23 mouse cellular contexts compared by ENCODE assay signal in genomic region chr10:13377895-13378294, GRCm38 (mm10).
DNase-seq lines count a peak whose midpoint lies in the region; ATAC-seq and TF ChIP-seq lines count a peak whose summit lies in the region.
"Had no signal": no experiment of that assay in that cellular context is flagged by ENCODE, and none has a peak within 500 bp of the region (broad histone marks: within the 10 kb centered on the region; RNA-seq: fewer than 3 reads in every experiment).

No protein-coding gene starts in this region.

- H3K36me3 ChIP-seq in intestine, embryonic 14.5 days (ENCODE audit: control insufficient read depth, insufficient read depth, low read length): no peaks in the 10 kb centered on the region
- H3K36me3 ChIP-seq in intestine, embryonic 15.5 days: no peaks in the 10 kb centered on the region
- H3K36me3 ChIP-seq in stomach, embryonic 14.5 days (ENCODE audit: control insufficient read depth, insufficient read depth, low read length): no peaks in the 10 kb centered on the region
- no peaks in the 10 kb centered on the region for H3K36me3 ChIP-seq in stomach, postnatal 0 days (ENCODE audit: control insufficient read depth, insufficient read depth, low read length)
- H3K36me3 ChIP-seq: embryonic facial prominence, embryonic 12.5 days; forebrain, embryonic 12.5 days; heart, embryonic 12.5 days; liver, embryonic 13.5 days; lung, embryonic 15.5 days had no signal

- H3K27me3 ChIP-seq in intestine, embryonic 14.5 days (replicated peaks; ENCODE audit: control insufficient read depth, insufficient read depth, low read length): no peaks in the 10 kb centered on the region
- H3K27me3 ChIP-seq in intestine, embryonic 15.5 days (replicated peaks): no peaks in the 10 kb centered on the region
- no peaks in the 10 kb centered on the region for H3K27me3 ChIP-seq in stomach, embryonic 14.5 days (ENCODE audit: control insufficient read depth, insufficient read depth, low read length)
- no peaks in the 10 kb centered on the region for H3K27me3 ChIP-seq in stomach, postnatal 0 days (ENCODE audit: control insufficient read depth, insufficient read depth, low read length)
- H3K27me3 ChIP-seq: embryonic facial prominence, embryonic 12.5 days; forebrain, embryonic 12.5 days; heart, embryonic 12.5 days; liver, embryonic 13.5 days; lung, embryonic 15.5 days had no signal

- H3K4me1 ChIP-seq in intestine, embryonic 14.5 days (replicated peaks; ENCODE audit: control insufficient read depth, insufficient read depth, low read length): peaks cover 21% of the 10 kb centered on the region
- peaks cover 11% of the 10 kb centered on the region for H3K4me1 ChIP-seq in intestine, embryonic 15.5 days (replicated peaks)
- peaks cover 19% of the 10 kb centered on the region for H3K4me1 ChIP-seq in stomach, embryonic 14.5 days (ENCODE audit: control insufficient read depth, insufficient read depth, low read length)
- no peaks in the 10 kb centered on the region for H3K4me1 ChIP-seq in stomach, postnatal 0 days (replicated peaks; ENCODE audit: control insufficient read depth, insufficient read depth)

- no peak for TF ChIP-seq EP300 in stomach, postnatal 0 days (optimal IDR thresholded peaks at IDR 0.05)

- 85% methylated on average over 1 of the region's 1 CpGs for WGBS in intestine, embryonic 14.5 days
- 92% methylated on average over 1 of the region's 1 CpGs for WGBS in intestine, embryonic 15.5 days
- WGBS in stomach, embryonic 14.5 days: 89% methylated on average over 1 of the region's 1 CpGs
- WGBS in stomach, postnatal 0 days: 90% methylated on average over 1 of the region's 1 CpGs

- ATAC-seq in intestine, embryonic 14.5 days (replicated peaks; ENCODE audit: low FRiP score, low TSS enrichment, low read depth): no peak
- no peak for ATAC-seq in intestine, embryonic 15.5 days
- no peak for ATAC-seq in stomach, embryonic 14.5 days (ENCODE audit: insufficient number of reproducible peaks, insufficient read depth, low FRiP score, low read depth)
- ATAC-seq in stomach, postnatal 0 days (ENCODE audit: low FRiP score, low TSS enrichment): no peak
- ATAC-seq in megakaryocyte progenitor cell, adult 5-6 weeks (replicated peaks; ENCODE audit: poor library complexity): peak; percentile 71

- DNase-seq in intestine, embryonic 14.5 days (ENCODE audit: low spot score): no peak
- DNase-seq in stomach, postnatal 0 days (ENCODE audit: low spot score): no peak
- no peak for DNase-seq in adrenal gland, adult 8-10 months
- DNase-seq in urinary bladder, postnatal 25 days (ENCODE audit: low spot score): no peak
- DNase-seq: adrenal gland, adult 2 months; cerebellum, adult 11-12 months; cerebellum, postnatal 10 days; gastrocnemius, postnatal 36 days; heart, postnatal 10 days; layer of hippocampus, adult 9-11 months; liver, embryonic 13.5 days; lung, postnatal 36 days; right cerebral cortex, adult 18-20 months; right cerebral cortex, postnatal 4 days had no signal

- no peaks in the 10 kb centered on the region for H3K9me3 ChIP-seq in intestine, embryonic 14.5 days (ENCODE audit: control insufficient read depth, low read length)
- H3K9me3 ChIP-seq in intestine, embryonic 15.5 days: no peaks in the 10 kb centered on the region
- H3K9me3 ChIP-seq in stomach, embryonic 14.5 days (ENCODE audit: control insufficient read depth, low read depth, low read length): no peaks in the 10 kb centered on the region
- H3K9me3 ChIP-seq in stomach, postnatal 0 days (ENCODE audit: control insufficient read depth, low read length): no peaks in the 10 kb centered on the region
- H3K9me3 ChIP-seq: embryonic facial prominence, embryonic 12.5 days; forebrain, embryonic 12.5 days; heart, embryonic 12.5 days; liver, embryonic 13.5 days; lung, embryonic 15.5 days had no signal

- peak overlapping the region; percentile 80; the same call in 1 of the 2 replicates for H3K27ac ChIP-seq in intestine, embryonic 14.5 days (ENCODE audit: low read depth)
- H3K27ac ChIP-seq in intestine, embryonic 15.5 days: no peak overlapping the region
- H3K27ac ChIP-seq in stomach, embryonic 14.5 days (ENCODE audit: low read length): peak overlapping the region; percentile 92; the same call in 1 of the 2 replicates
- no peak overlapping the region for H3K27ac ChIP-seq in stomach, postnatal 0 days (replicated peaks)
- H3K27ac ChIP-seq: left cerebral cortex, adult 2 months; liver, embryonic 13.5 days had no signal

- no peak overlapping the region for H3K4me2 ChIP-seq in intestine, embryonic 14.5 days (ENCODE audit: low read length)
- no peak overlapping the region for H3K4me2 ChIP-seq in intestine, embryonic 15.5 days (replicated peaks)
- H3K4me2 ChIP-seq in stomach, embryonic 14.5 days (replicated peaks; ENCODE audit: low read depth, low read length): no peak overlapping the region
- H3K4me2 ChIP-seq in stomach, postnatal 0 days (replicated peaks; ENCODE audit: low read depth): no peak overlapping the region
- H3K4me2 ChIP-seq: embryonic facial prominence, embryonic 12.5 days; forebrain, embryonic 12.5 days; heart, embryonic 12.5 days; liver, embryonic 13.5 days; lung, embryonic 15.5 days had no signal

- no peak overlapping the region for H3K9ac ChIP-seq in intestine, embryonic 14.5 days (ENCODE audit: low read length)
- no peak overlapping the region for H3K9ac ChIP-seq in intestine, embryonic 15.5 days
- H3K9ac ChIP-seq in stomach, embryonic 14.5 days (replicated peaks; ENCODE audit: low read depth, low read length): no peak overlapping the region
- H3K9ac ChIP-seq in stomach, postnatal 0 days (ENCODE audit: low read length): no peak overlapping the region
- H3K9ac ChIP-seq: embryonic facial prominence, embryonic 12.5 days; forebrain, embryonic 12.5 days; heart, embryonic 12.5 days; liver, embryonic 13.5 days; lung, embryonic 15.5 days had no signal

- no peak overlapping the region for H3K4me3 ChIP-seq in intestine, embryonic 14.5 days (ENCODE audit: low read depth, low read length)
- no peak overlapping the region for H3K4me3 ChIP-seq in intestine, embryonic 15.5 days (replicated peaks)
- no peak overlapping the region for H3K4me3 ChIP-seq in stomach, embryonic 14.5 days (ENCODE audit: low read depth, low read length)
- no peak overlapping the region for H3K4me3 ChIP-seq in stomach, postnatal 0 days (ENCODE audit: low read depth, low read length)
- H3K4me3 ChIP-seq: embryonic facial prominence, embryonic 12.5 days; erythroblast, embryonic 14.5 days; forebrain, embryonic 12.5 days; heart, embryonic 12.5 days; left cerebral cortex, adult 2 months; liver, embryonic 13.5 days; lung, embryonic 15.5 days had no signal

- TF ChIP-seq CTCF in stomach, postnatal 0 days (IDR thresholded peaks at IDR 0.05; ENCODE audit: low read depth): no peak

Comparison
In these comparisons a context has a peak if more than half of its experiments do, and no peak if none do; other contexts are left out.
1. H3K27ac ChIP-seq: peak in intestine, embryonic 14.5 days (single experiment) and stomach, embryonic 14.5 days (single experiment); none in intestine, embryonic 15.5 days (single experiment) and stomach, postnatal 0 days (single experiment).